Mouse (Mus musculus) granulocyte monocyte progenitor cell, adult 5-6 weeks (primary cell): Measurements from ENCODE around the gene Tiam2. TPM values are rescaled to one million over a fixed set of nuclear protein-coding genes. Genes with fewer than 3 reads are reported as not detected.

Experiments
- ATAC-seq: replicated peaks from 2 replicates; pipeline ENCODE4 v1.8.0; 2016; ENCODE audit warnings: mild to moderate bottlenecking, moderate TSS enrichment, inconsistent platforms; ENCODE audit not compliant: poor library complexity, severe bottlenecking
- total RNA-seq, 2 experiments: library from RNA; stranded (forward) in 1 of 2; stranded (reverse) in 1 of 2; fragments of 200-712, 200-1000 nt in 1 of 2; fragments of >200 nt in 1 of 2; fragmentation: Nextera tagmentation in 1 of 2; gene quantifications; 2 replicates each; pipeline ENCODE4 v1.2.3; 2014 to 2017

Gene Tiam2
- total RNA-seq, 2 experiments from 2014 or later, result 5.6 to 7.7 TPM

DNA sequence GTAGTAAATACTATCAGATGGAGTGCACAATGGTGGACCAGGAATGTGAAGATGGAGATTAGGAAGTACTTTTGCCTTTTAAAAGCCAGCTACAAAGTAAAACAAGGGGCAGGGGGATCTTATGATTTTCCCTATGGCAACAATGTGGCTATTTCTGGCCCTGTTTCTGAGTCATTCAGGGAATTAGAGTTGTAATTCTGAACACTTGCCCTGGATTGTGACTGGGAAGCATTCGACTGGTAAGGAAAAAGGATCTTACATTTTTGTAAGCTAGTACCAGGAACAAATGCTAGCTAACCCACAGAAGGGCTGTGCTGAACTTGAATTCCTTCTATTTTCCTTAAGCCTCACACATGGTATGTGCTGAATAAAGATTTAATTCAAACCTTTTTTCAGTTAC, 205.3 kb downstream of the Tiam2 start:
- no peak for ATAC-seq

DNA sequence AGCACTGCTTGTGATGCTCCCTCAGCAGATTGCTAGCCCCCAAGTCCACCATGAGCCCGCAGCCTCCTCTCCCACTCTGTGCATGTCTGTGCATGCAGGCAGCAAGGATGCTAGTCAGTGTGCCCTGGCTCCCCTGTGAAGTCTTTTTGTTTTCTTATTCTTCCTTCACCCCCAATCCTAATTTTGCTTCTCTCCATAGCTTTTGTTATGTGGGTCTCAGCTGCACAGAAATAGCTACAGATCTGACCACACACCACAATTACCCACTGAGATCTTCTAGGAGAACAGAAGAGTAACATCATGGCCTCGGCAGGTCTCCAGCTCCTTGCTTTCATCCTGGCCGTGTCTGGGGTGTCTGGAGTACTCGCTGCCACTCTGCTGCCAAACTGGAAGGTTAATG, 205.9 kb downstream of the Tiam2 start, which contains the start of gene Cldn20:
TSS of gene Cldn20 (plus strand) at position 301 of the 400 bp plus-strand sequence.
- no peak for ATAC-seq

DNA sequence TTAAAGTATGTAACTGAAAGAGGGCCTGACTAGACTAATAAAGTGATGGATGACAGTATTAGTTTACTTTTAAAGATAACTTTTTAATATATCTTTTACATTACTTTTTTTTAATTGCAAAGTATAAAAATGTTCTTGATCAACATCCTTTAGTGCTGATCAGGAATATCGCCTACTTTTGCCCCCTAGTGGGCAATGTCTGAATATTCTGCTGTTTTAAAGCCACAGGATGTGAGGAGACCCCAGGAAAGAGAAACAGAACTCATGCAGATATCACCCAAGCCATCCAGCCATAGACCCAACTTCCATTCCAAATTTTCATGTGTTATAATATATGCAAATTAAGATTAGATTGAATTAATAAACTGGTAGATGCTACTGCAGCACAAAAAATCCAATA, 207.1 kb downstream of the Tiam2 start:
- ATAC-seq, result peak; percentile 79

DNA sequence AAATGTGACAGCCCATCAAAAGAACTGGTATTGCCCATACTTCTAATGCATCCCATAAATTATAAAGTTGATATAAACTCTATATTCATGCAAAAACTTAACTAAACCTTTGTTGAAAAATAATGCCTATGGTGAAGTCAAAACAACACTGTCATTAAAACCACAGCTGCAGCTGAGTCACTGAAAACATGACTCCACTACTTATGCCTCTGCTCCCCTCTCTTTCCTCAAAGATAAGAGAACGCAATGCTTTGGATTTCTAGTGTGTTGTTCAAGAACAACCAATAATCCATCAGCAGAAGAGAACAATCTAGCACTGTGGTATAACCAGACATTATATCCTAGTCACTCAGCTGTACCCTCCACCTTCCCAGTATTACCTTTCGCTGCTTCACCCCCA, 213.9 kb downstream of the Tiam2 start:
- ATAC-seq, result no peak

DNA sequence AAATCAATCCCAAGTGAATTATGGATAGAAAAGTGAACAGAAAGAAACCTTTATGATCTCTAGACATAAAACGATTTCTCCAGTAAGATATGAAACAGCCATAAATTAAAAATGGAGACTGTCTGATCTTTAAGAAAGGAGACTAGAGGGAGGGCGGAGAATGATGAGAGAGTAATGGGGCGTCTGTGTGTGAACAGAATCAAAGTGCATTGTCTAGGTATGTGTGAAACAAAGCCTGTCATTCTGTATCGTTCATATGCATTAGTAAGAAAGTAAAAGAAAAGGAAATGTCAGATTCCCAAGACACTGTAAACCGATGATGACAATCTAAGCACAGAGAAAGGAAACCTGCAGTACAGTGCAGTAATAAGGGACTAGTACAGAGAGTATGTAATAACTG, 214.7 kb downstream of the Tiam2 start:
- ATAC-seq, result no peak

DNA sequence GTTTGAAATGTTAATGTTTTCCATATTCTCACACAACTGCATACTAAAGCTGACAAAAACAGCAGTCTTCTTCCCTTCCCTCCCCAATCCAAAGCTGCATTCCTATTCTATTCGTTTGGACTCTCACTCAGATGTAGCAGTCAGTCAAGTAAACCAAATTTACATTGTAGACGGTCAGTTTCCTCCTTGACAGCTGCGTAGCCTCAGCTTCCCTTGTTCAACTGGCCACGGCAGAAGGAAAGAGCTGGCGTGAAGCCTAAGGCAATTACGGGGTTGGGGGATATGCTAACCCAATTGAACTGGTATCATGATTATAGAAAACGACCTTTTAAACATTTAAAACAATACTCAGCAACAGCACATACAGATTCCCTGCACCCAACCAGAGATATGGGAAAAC, 221.4 kb downstream of the Tiam2 start:
- ATAC-seq, result no peak

DNA sequence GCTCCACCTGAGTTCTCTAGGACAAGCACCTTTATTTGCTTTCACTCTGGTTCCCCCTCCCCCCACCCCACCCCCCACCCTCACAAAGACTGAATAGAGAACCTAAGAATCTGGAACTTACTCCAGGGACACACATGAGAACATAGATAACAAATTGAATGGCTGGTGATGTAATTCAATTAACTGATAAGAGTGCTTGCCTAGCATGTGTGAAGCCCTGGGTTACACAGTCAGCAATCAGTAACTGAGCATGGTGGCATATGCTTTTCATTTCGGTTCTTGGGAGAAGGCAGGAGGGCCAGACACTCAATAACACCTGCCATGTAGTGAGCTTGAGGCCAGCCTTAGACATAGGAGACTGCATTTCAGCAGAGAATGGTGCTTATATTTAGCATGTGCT, 229.9 kb downstream of the Tiam2 start:
- ATAC-seq, result no peak

DNA sequence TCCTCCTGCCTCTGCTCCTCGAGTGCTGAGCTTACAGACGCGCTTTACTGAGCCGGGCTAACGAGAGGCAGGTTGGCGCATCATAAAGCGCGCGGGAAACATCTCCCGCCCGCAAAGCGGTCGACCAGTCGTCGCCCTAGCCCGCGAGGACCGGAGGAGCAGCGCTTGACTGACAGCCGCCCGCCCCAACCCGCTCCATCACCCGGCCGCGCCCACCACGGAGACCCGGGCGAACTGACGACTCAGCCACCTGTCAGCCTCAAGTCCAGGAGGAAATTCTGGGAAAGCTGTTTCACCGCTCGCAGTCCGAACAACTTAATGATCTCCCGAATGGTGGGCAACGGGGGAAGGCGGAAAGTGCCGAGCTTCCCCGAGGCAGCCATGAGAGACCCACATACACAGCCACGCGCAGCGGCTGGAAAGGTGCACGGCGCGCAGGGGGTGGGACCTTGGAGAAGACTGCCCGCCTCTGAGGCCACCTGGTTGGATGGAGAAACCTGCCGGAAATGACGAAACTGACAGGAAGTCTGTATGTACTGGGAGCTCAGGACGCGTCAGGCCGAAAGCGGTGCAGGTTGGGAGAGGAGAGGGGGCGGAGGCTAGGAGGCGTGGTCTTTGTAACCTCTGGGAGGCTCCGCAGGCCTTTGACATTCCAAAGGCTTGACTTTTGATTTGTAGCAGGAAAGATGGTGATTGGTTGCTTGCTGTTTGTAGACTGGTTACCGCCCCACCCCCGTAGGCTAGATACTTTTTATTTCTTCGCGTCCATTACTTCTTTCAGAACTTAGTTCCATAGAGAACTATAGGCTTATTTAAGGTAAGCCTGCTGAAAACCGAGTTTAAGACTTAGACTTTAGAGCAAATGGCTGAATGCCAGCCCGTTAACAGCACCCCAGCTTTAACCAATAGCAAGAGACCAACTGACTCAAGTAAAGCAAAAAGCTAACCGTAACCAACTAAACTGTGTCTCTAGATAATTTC, 231.2 kb downstream of the Tiam2 start, which contains the start of gene Tfb1m:
TSS of gene Tfb1m (minus strand) at position 451 of the 981 bp plus-strand sequence.
- ATAC-seq, result peak; percentile 89

DNA sequence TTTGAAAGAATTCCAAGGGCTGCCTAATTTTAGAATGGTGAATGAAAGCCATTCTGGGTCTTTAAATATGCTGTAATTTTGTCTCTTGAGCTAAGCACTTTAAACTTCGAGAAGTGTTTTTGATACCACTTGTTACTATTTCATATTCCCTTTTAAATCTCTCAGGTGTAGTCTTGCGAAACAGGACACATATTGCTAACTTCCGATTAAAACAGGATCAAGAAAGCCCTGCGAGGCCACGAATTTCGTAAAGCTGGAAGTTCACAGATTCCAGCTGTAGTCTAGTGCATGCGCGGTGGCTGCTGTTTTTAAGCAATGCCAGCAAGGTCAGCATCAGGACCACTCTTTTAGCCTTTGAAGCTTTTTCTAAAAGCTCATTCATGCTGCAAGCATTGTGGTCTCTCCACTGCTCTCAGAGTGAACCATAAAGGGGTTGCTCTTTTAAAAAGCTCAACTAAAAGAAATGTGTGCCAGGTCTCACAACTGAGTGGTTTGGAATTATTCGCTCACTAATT, 232.0 kb downstream of the Tiam2 start:
- peak; percentile 13; the same call in 1 of the 2 replicates for ATAC-seq

DNA sequence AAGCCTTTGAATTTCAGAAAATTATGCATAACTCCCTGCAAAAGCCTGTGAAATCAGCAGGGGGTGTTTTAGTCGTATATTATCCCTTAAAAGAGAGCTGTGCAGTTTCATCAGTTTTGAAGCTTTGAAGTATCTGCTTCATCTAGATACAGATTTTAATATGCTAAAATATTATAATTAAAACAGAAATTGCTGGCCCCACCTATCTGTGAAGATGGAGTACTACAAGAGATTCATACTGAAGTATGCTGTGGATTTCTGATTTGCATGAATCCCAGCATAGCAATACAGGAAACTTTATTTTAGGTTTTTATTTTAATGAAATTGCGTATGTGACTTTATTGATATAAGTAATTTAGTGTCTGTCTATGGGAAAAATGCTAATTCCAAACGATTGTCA, 234.2 kb downstream of the Tiam2 start:
- no peak for ATAC-seq

DNA sequence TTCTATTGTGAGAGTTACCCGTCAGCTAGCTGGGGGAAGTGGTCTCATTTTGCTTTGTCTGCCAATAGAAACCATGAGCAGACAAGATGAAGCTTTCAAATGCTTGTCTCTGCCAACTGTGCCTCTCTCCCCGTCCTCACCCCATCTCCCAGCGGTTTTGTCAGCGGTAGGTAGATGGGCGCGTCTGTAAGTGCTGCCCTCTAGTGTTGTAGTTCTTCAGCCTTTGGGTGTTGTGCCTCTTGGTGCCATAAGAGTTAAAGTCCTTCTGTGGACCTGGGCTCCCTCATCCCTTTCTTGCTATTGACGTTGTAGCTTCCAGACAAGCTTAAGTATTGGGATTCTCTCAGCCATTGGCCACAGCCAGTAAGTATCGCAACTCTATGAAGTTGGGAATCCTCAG, 236.0 kb downstream of the Tiam2 start:
- no peak for ATAC-seq

DNA sequence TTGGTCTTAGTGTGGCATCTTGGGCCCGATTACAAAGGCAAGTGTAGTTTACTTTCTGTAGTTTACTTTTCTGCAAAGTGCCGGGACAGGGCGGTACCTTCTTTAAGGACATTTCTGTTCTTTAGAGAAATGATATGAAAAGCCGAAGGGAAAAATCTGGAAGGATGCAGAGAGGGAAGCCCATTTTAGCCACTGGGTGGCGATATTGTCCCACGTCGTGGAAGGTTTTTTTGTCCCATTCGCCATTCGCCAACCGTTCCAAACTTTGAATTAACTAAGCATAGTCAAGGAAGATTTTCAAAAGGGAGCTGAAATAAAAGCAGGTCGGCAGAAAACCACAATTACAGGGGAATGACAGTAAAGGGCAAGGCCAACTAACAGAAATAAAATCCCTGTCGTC, 244.5 kb downstream of the Tiam2 start:
- peak; percentile 78 for ATAC-seq

Other genes with a start within 250 kb of the Tiam2 start
- gene Scaf8, start 211.6 kb upstream of the Tiam2 start, total RNA-seq (2014; fragmentation: Nextera tagmentation), result 38.8 and 42.9 TPM in 2 replicates
- 25.8 and 31.5 TPM in 2 replicates for gene Scaf8, start 211.6 kb upstream of the Tiam2 start, total RNA-seq (2017)
- gene Cldn20, start 206.0 kb downstream of the Tiam2 start, total RNA-seq (2014; fragmentation: Nextera tagmentation), result 3.3 TPM in 1 of 2 replicates, not detected in the other
- 0.78 TPM in 1 of 2 replicates, not detected in the other for gene Cldn20, start 206.0 kb downstream of the Tiam2 start, total RNA-seq (2017)
- 13.8 and 20.8 TPM in 2 replicates for gene Tfb1m, start 231.2 kb downstream of the Tiam2 start, total RNA-seq (2014; fragmentation: Nextera tagmentation)
- gene Tfb1m, start 231.2 kb downstream of the Tiam2 start, total RNA-seq (2017), result 15.7 and 16.7 TPM in 2 replicates